Mouse (Mus musculus): ENCODE measurements around the gene Nmral1. TPM values are rescaled to one million over a fixed set of nuclear protein-coding genes. Genes with fewer than 3 reads are reported as not detected.
A peak's percentile ranks its signal among the peaks of the same experiment; 100 is the strongest.
"Not testable (repeated sequence)": the region's sequence is repeated elsewhere in the genome, so short reads cannot be mapped to it uniquely, and the experiment has no call there.

Nmral1 gene
- total RNA-seq, 2 experiments from 2014 or later = 10.8 to 11.0 TPM

DNA sequence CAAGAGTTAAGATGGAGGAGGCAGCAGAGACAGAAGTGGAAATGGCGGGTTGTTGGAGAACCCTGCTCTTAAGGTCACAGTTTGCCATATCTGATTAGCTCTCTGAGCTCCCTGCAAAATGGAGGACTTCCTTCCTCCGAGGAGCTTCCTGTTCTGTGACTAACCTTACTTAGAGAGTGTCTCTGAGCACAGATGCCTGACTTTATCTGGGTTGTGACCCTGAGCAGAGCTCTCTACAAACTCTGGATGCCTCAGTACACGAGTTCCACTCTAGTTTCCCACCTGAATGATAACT, 3.7 kb upstream of the Nmral1 start:
- intact Hi-C loops (cut with DNase I) = no loop called here
- no peak for DNase-seq (ENCODE audit: low spot score in 2 of 2)

DNA sequence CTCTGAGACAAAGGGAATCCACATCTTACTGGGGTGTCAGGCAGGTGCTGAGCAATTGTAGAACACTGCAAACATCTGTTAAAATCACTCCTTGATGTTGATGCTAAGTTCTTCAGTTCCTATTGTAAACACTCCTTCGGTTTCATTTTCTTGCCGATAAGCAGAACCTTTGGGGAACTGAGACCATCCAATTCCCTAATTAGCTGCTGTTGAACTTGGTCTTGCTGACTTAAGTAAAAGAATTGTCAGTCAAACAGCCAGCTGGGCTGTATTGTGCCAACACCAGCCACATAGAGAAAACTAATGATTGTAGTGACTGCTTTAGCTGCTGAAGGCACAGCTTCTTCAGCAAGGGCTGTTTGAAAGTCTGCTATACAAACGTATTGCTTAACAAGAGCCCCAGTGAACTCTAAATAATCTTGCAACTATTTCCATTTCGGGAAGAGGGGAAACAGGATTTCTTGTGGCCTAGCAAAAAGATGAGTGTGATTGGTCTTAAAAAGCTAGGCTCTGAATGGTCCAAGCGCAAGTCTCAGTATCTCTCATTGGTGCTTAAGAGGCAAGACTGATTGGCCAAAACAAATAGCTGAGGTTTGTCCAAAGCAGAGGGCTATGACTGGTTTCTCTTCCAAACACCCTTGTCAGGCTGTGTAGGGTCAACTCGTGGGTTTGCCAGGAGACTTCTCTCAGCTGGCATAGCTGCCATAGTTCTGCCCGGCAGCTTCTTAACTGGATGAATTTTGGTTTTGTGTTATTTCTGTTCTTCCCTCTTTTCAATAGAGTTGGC, 3.2 kb upstream of the Nmral1 start:
- DNase-seq (ENCODE audit: low spot score in 2 of 2) = no peak
- intact Hi-C loops (cut with DNase I) = no loop called here

- intact Hi-C loops (cut with DNase I) = loop anchor here (5.0 kb wide), 1 partner anchor 69 kb away; no protein-coding TSS in a partner anchor
- no peak for DNase-seq (ENCODE audit: low spot score in 2 of 2)
These were observed 1.3 kb downstream of the Nmral1 start for GRCm38 (mm10) chr16:4717866-4718265.

DNA sequence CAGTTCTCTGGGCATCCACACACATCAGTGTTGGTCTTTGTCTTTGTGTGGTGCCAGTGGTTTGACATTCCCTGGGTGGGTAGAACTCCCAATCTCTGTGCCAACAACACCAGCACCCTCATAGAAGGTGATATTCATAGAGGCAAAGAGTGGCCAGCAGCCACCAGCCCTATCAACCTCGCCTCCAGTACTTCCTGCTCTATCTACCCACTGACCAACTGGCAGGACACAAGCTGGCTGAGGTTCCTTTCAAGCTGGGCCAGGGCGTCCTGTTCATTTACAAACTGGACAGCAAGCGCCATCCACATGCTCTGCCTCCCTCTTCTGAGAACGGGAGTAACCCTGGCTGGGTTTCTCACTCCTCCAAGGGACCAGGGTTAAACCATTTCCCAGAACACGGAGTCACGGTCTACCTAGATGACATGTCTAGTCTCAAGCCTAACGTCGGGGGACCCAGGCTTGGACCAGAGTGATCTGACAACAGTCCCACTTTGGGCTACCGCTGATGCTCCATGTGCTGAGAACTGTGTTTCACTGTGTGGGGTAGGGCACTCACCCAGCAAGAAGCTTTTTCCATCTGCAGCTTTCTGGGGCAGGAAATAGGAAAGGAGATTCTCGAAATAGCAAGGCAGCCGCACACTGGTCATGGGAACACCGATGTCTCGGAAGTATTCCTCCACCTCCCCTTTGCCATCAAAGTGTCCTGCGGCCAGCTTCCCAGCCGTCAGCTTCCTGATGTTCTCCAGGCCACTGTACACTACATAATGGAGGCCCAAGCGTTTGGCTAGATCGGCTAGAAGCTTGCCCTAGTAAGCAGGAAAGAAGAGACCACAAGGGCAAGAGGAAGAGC, 5.1 kb downstream of the Nmral1 start:
- intact Hi-C loops (cut with DNase I) = no loop called here
- DNase-seq (ENCODE audit: low spot score in 2 of 2) = no peak

GRCm38 (mm10) chr16:4711173-4711572, 8.0 kb downstream of the Nmral1 start:
- intact Hi-C loops (cut with DNase I) = no loop called here
- no peak for DNase-seq (ENCODE audit: low spot score in 2 of 2)

DNA sequence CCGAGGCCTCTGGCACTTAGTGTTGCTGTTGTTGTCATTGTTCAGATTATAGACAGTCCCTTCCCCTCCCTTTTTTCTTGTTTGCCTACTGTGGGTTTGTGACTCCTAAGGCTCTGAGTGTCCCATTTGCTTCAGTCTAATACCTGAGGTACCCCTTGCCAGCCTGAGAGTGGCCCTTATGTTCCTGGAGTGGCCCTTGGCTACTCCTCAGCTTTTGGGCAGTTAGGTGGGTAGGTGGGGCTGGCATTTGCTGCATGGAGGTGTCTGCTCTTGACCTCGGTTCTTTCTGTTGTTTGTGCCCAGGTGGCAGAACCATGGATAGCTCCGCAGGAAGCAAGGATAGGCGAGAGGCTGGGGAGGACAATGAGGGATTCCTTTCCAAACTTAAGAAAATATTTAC, 13.6 kb downstream of the Nmral1 start:
- intact Hi-C loops (cut with DNase I) = no loop called here
- no peak for DNase-seq (ENCODE audit: low spot score in 2 of 2)

GRCm38 (mm10) chr16:4702646-4703045, 16.5 kb downstream of the Nmral1 start:
- no peak for DNase-seq (ENCODE audit: low spot score in 2 of 2)
- intact Hi-C loops (cut with DNase I) = no loop called here

- intact Hi-C loops (cut with DNase I) = no loop called here
- DNase-seq (ENCODE audit: low spot score in 2 of 2) = no peak
These were observed 17.9 kb downstream of the Nmral1 start for GRCm38 (mm10) chr16:4701211-4701610.

- intact Hi-C loops (cut with DNase I); DNase-seq (ENCODE audit: low spot score in 2 of 2): not testable (repeated sequence)
These were observed 29.8 kb downstream of the Nmral1 start for GRCm38 (mm10) chr16:4689371-4689770.

DNA sequence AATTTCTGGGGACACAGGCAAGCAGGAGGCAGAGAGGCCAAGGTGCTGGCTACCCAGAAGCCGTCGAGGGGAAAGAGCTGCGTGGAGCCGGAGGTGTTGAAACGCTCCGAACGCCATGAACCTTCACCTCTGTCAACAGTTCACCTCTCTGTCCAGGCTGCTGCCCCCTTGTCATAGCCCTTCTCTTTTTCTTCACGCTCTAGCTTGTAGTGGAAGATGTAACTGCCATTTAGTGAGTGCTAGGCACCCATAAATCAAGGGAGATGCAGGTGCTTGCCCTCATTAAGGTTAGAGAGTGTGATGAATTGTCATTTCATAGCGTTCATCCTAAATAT, 34.7 kb downstream of the Nmral1 start:
- intact Hi-C loops (cut with DNase I) = loop anchor here (5.0 kb wide), 1 partner anchor 103 kb away; no protein-coding TSS in a partner anchor
- no peak for DNase-seq (ENCODE audit: low spot score in 2 of 2)

GRCm38 (mm10) chr16:4683581-4684456, 35.3 kb downstream of the Nmral1 start:
- intact Hi-C loops (cut with DNase I) = loop anchor here (5.0 kb wide), 1 partner anchor 103 kb away; no protein-coding TSS in a partner anchor
- peak; percentile 95 to 97 for DNase-seq (ENCODE audit: low spot score in 2 of 2)

- intact Hi-C loops (cut with DNase I) = loop anchor here (5.0 kb wide), 1 partner anchor 104 kb away; no protein-coding TSS in a partner anchor
These were observed 36.0 kb downstream of the Nmral1 start for GRCm38 (mm10) chr16:4683193-4683580.

DNA sequence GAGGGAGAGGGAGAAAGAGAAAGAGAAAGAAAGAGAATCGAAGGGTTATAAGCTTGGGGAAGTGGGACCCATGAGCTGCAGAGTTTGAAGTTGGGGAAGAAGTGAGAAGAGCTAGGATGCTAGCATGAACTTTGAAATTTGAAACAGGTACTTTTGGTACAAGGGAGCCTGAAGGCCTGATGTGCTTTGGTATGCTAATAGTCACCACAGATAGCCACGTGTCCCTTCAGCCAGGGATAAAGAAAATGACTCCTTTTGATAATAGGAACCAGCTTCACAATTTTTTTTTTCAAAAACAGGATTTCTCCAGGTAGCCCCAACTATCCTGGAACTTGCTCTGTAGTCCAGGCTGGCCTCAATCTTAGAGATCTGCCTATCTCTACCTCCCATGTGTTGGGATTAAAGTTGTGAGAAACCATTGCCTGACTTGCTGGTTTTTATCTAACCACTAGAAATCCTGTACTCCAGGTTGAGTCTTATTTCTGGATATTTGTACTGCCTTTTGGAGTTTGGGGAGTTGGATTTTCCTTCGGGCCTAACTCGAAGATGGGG, 36.5 kb downstream of the Nmral1 start:
- DNase-seq (ENCODE audit: low spot score in 2 of 2) = no peak
- intact Hi-C loops (cut with DNase I) = loop anchor here (5.0 kb wide), 1 partner anchor 105 kb away; no protein-coding TSS in a partner anchor

More at GRCm38 (mm10) chr16:4683193-4683580, 36.0 kb downstream of the Nmral1 start:
- no peak for DNase-seq (ENCODE audit: low spot score in 2 of 2)

GRCm38 (mm10) chr16:4680922-4681455, 38.2 kb downstream of the Nmral1 start:
- intact Hi-C loops (cut with DNase I) = loop anchor here (5.0 kb wide), 1 partner anchor 106 kb away; no protein-coding TSS in a partner anchor
- DNase-seq (ENCODE audit: low spot score in 2 of 2) = not testable (repeated sequence)

- intact Hi-C loops (cut with DNase I) = loop anchor here (5.0 kb wide), 1 partner anchor 108 kb away; no protein-coding TSS in a partner anchor
These were observed 39.8 kb downstream of the Nmral1 start, which contains the start of gene Coro7 for GRCm38 (mm10) chr16:4679121-4680018. Gene Coro7, minus strand, starts transcription at chr16:4679777.

DNA sequence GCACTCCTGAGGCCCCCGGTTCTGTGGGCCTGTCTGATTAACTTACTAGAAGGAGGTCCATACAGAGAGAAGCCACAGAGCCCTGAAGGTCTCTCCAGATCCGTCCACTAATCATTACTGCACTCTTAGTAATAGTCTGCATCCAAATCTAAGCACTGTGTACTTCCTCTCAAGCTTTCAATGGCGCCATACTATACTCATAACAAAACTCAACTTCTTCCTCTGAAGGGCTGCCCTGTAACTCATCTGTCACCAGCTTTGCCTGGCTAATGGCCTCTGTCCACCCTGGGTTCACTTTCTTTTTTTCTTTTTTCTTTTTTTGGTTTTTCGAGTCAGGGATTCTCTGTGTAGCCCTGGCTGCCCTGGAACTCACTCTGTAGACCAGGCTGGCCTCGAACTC, 41.1 kb downstream of the Nmral1 start:
- intact Hi-C loops (cut with DNase I) = no loop called here
- DNase-seq (ENCODE audit: low spot score in 2 of 2) = no peak

More at GRCm38 (mm10) chr16:4679121-4680018, 39.8 kb downstream of the Nmral1 start, which contains the start of gene Coro7:
- peak; percentile 86 to 87 for DNase-seq (ENCODE audit: low spot score in 2 of 2)

DNA sequence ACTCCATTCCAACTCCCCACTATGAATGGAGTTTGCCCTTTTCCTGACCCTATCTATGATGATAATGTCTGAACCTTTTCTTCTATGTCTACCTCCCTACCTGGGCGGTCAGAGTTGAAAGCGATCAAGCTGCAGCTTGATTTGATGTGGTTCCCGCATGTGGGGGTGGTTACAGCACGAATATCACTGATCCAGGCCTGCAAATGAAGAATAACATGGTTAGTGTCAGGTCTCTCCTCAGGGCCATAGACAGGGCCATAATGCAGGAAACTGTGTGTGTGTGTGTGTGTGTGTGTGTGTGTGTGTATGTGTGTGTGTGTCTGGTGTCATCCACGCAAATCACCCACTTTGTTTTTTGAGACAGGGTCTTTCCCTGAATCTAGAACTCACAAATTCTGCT, 42.3 kb downstream of the Nmral1 start:
- no peak for DNase-seq (ENCODE audit: low spot score in 2 of 2)

GRCm38 (mm10) chr16:4674091-4674490, 45.1 kb downstream of the Nmral1 start:
- no peak for DNase-seq (ENCODE audit: low spot score in 2 of 2)

More for the DNA sequence above, 42.3 kb downstream of the Nmral1 start:
- intact Hi-C loops (cut with DNase I) = no loop called here

More at GRCm38 (mm10) chr16:4674091-4674490, 45.1 kb downstream of the Nmral1 start:
- intact Hi-C loops (cut with DNase I) = no loop called here
